Mouse (Mus musculus): ENCODE results near the gene Soga3. TPM values are rescaled to one million over a fixed set of nuclear protein-coding genes. Genes with fewer than 3 reads are reported as not detected.

Gene Soga3
- polyA plus RNA-seq, 1 experiment from 2014 or later: 7.7 TPM

- WGBS: 88% methylated on average over 2 of the region's 2 CpGs
- H3K36me3 ChIP-seq: no peaks in the 10 kb centered on the region
- no peak for ATAC-seq (ENCODE audit: insufficient number of reproducible peaks, insufficient read depth, low FRiP score, low TSS enrichment)
- H3K27me3 ChIP-seq: no peaks in the 10 kb centered on the region
- H3K4me1 ChIP-seq: no peaks in the 10 kb centered on the region
- H3K27ac ChIP-seq: no peak overlapping the region
- H3K9ac ChIP-seq: no peak overlapping the region
- no peaks in the 10 kb centered on the region for H3K9me3 ChIP-seq
- H3K4me3 ChIP-seq: no peak overlapping the region
- H3K4me2 ChIP-seq (replicated peaks): no peak overlapping the region
Observed at GRCm38 (mm10) chr10:29173778-29174177, 30.1 kb downstream of the Soga3 start.

GRCm38 (mm10) chr10:29175656-29176055 lies 32.0 kb downstream of the Soga3 start:
- Histone ChIP-seq H3K4me2 (replicated peaks) (no peak overlapping the region), H3K36me3 (no peaks in the 10 kb centered on the region), H3K4me1 (no peaks in the 10 kb centered on the region), H3K27me3 (no peaks in the 10 kb centered on the region), H3K9me3 (no peaks in the 10 kb centered on the region), H3K4me3 (no peak overlapping the region), H3K27ac (no peak overlapping the region), H3K9ac (no peak overlapping the region)
- no peak for ATAC-seq (ENCODE audit: insufficient number of reproducible peaks, insufficient read depth, low FRiP score, low TSS enrichment)
- 55% methylated on average over 3 of the region's 3 CpGs for WGBS

GRCm38 (mm10) chr10:29176881-29177280 lies 33.2 kb downstream of the Soga3 start:
- no peaks in the 10 kb centered on the region for H3K4me1 ChIP-seq
- no peak overlapping the region for H3K4me3 ChIP-seq
- no peak overlapping the region for H3K9ac ChIP-seq
- no peaks in the 10 kb centered on the region for H3K27me3 ChIP-seq
- H3K9me3 ChIP-seq: no peaks in the 10 kb centered on the region
- no peak overlapping the region for H3K4me2 ChIP-seq (replicated peaks)
- no peak overlapping the region for H3K27ac ChIP-seq
- WGBS: 85% methylated on average over 4 of the region's 4 CpGs
- ATAC-seq (ENCODE audit: insufficient number of reproducible peaks, insufficient read depth, low FRiP score, low TSS enrichment): no peak
- H3K36me3 ChIP-seq: no peaks in the 10 kb centered on the region

GRCm38 (mm10) chr10:29178003-29178402 lies 34.4 kb downstream of the Soga3 start:
- no peaks in the 10 kb centered on the region for H3K27me3 ChIP-seq
- H3K9ac ChIP-seq: no peak overlapping the region
- no peaks in the 10 kb centered on the region for H3K4me1 ChIP-seq
- 50% methylated on average over 2 of the region's 2 CpGs for WGBS
- H3K4me2 ChIP-seq (replicated peaks): no peak overlapping the region
- no peak for ATAC-seq (ENCODE audit: insufficient number of reproducible peaks, insufficient read depth, low FRiP score, low TSS enrichment)
- H3K27ac ChIP-seq: no peak overlapping the region
- H3K36me3 ChIP-seq: no peaks in the 10 kb centered on the region
- H3K4me3 ChIP-seq: no peak overlapping the region
- H3K9me3 ChIP-seq: no peaks in the 10 kb centered on the region

GRCm38 (mm10) chr10:29180210-29180609 lies 36.6 kb downstream of the Soga3 start:
- WGBS: 91% methylated on average over 3 of the region's 3 CpGs
- H3K4me1 ChIP-seq: no peaks in the 10 kb centered on the region
- H3K4me2 ChIP-seq (replicated peaks): no peak overlapping the region
- ATAC-seq (ENCODE audit: insufficient number of reproducible peaks, insufficient read depth, low FRiP score, low TSS enrichment): no peak
- H3K27me3 ChIP-seq: no peaks in the 10 kb centered on the region
- H3K4me3 ChIP-seq: no peak overlapping the region
- H3K9me3 ChIP-seq: no peaks in the 10 kb centered on the region
- no peak overlapping the region for H3K27ac ChIP-seq
- no peak overlapping the region for H3K9ac ChIP-seq
- H3K36me3 ChIP-seq: no peaks in the 10 kb centered on the region

GRCm38 (mm10) chr10:29181046-29181445 lies 37.4 kb downstream of the Soga3 start:
- Histone ChIP-seq H3K27ac (no peak overlapping the region), H3K9me3 (no peaks in the 10 kb centered on the region), H3K36me3 (no peaks in the 10 kb centered on the region), H3K4me3 (no peak overlapping the region), H3K4me1 (no peaks in the 10 kb centered on the region), H3K9ac (no peak overlapping the region), H3K4me2 (replicated peaks) (no peak overlapping the region), H3K27me3 (no peaks in the 10 kb centered on the region)
- ATAC-seq (ENCODE audit: insufficient number of reproducible peaks, insufficient read depth, low FRiP score, low TSS enrichment): no peak
- WGBS: 91% methylated on average over 2 of the region's 2 CpGs

GRCm38 (mm10) chr10:29193769-29194168 lies 50.1 kb downstream of the Soga3 start:
- no peak overlapping the region for H3K9ac ChIP-seq
- H3K4me1 ChIP-seq: no peaks in the 10 kb centered on the region
- no peak overlapping the region for H3K4me3 ChIP-seq
- H3K27ac ChIP-seq: no peak overlapping the region
- ATAC-seq (ENCODE audit: insufficient number of reproducible peaks, insufficient read depth, low FRiP score, low TSS enrichment): no peak
- no peak overlapping the region for H3K4me2 ChIP-seq (replicated peaks)
- no peaks in the 10 kb centered on the region for H3K27me3 ChIP-seq
- peaks cover 8% of the 10 kb centered on the region; the same call in 1 of the 2 replicates for H3K9me3 ChIP-seq
- H3K36me3 ChIP-seq: peaks cover 8% of the 10 kb centered on the region; the same call in 1 of the 2 replicates

GRCm38 (mm10) chr10:29196811-29197210 lies 53.2 kb downstream of the Soga3 start:
- no peak overlapping the region for H3K4me3 ChIP-seq
- H3K36me3 ChIP-seq: peaks cover 8% of the 10 kb centered on the region; the same call in 1 of the 2 replicates
- WGBS: 95% methylated on average over 33 of the region's 33 CpGs
- ATAC-seq (ENCODE audit: insufficient number of reproducible peaks, insufficient read depth, low FRiP score, low TSS enrichment): no peak
- no peak overlapping the region for H3K9ac ChIP-seq
- peaks cover 8% of the 10 kb centered on the region; the same call in 1 of the 2 replicates for H3K9me3 ChIP-seq
- no peak overlapping the region for H3K4me2 ChIP-seq (replicated peaks)
- no peaks in the 10 kb centered on the region for H3K4me1 ChIP-seq
- H3K27me3 ChIP-seq: no peaks in the 10 kb centered on the region
- H3K27ac ChIP-seq: no peak overlapping the region

GRCm38 (mm10) chr10:29198642-29199041 lies 55.0 kb downstream of the Soga3 start, which contains the start of gene Gm49353:
TSS of gene Gm49353 (plus strand) at chr10:29198954.
- no peak for ATAC-seq (ENCODE audit: insufficient number of reproducible peaks, insufficient read depth, low FRiP score, low TSS enrichment)
- Histone ChIP-seq H3K4me3 (no peak within 1 kb of the TSS), H3K27me3 (no peaks in the 10 kb centered on the region), H3K4me1 (no peaks in the 10 kb centered on the region), H3K36me3 (peaks cover 8% of the 10 kb centered on the region; the same call in 1 of the 2 replicates), H3K9ac (no peak within 1 kb of the TSS), H3K4me2 (replicated peaks) (no peak within 1 kb of the TSS), H3K27ac (no peak within 1 kb of the TSS), H3K9me3 (peaks cover 8% of the 10 kb centered on the region; the same call in 1 of the 2 replicates)
- 91% methylated on average over 7 of the region's 7 CpGs for WGBS

GRCm38 (mm10) chr10:29199835-29200234 lies 56.2 kb downstream of the Soga3 start:
- Histone ChIP-seq H3K36me3 (peaks cover 8% of the 10 kb centered on the region; the same call in 1 of the 2 replicates), H3K4me1 (no peaks in the 10 kb centered on the region), H3K4me2 (replicated peaks) (no peak overlapping the region), H3K4me3 (no peak overlapping the region), H3K9ac (no peak overlapping the region), H3K9me3 (peaks cover 8% of the 10 kb centered on the region; the same call in 1 of the 2 replicates), H3K27ac (no peak overlapping the region), H3K27me3 (no peaks in the 10 kb centered on the region)
- ATAC-seq (ENCODE audit: insufficient number of reproducible peaks, insufficient read depth, low FRiP score, low TSS enrichment): no peak
- WGBS: 72% methylated on average over 3 of the region's 3 CpGs

- H3K9me3 ChIP-seq: peaks cover 8% of the 10 kb centered on the region; the same call in 1 of the 2 replicates
- 83% methylated on average over 1 of the region's 1 CpGs for WGBS
- no peak for ATAC-seq (ENCODE audit: insufficient number of reproducible peaks, insufficient read depth, low FRiP score, low TSS enrichment)
- H3K9ac ChIP-seq: no peak overlapping the region
- H3K36me3 ChIP-seq: peaks cover 8% of the 10 kb centered on the region; the same call in 1 of the 2 replicates
- H3K4me3 ChIP-seq: no peak overlapping the region
- H3K27me3 ChIP-seq: no peaks in the 10 kb centered on the region
- no peak overlapping the region for H3K27ac ChIP-seq
- no peaks in the 10 kb centered on the region for H3K4me1 ChIP-seq
- no peak overlapping the region for H3K4me2 ChIP-seq (replicated peaks)
Observed at GRCm38 (mm10) chr10:29200609-29201008, 57.0 kb downstream of the Soga3 start.

GRCm38 (mm10) chr10:29206730-29207129 lies 63.1 kb downstream of the Soga3 start:
- no peaks in the 10 kb centered on the region for H3K27me3 ChIP-seq
- H3K4me1 ChIP-seq: 0 out of 2 replicates have a peak, but pooled peaks cover 5% of the 10 kb centered on the region
- no peak for ATAC-seq (ENCODE audit: insufficient number of reproducible peaks, insufficient read depth, low FRiP score, low TSS enrichment)
- H3K27ac ChIP-seq: no peak overlapping the region
- H3K4me2 ChIP-seq (replicated peaks): no peak overlapping the region
- H3K4me3 ChIP-seq: no peak overlapping the region
- no peak overlapping the region for H3K9ac ChIP-seq
- no peaks in the 10 kb centered on the region for H3K36me3 ChIP-seq
- no peaks in the 10 kb centered on the region for H3K9me3 ChIP-seq

- no peak overlapping the region for H3K27ac ChIP-seq
- 33% methylated on average over 3 of the region's 3 CpGs for WGBS
- H3K4me1 ChIP-seq: 0 out of 2 replicates have a peak, but pooled peaks cover 5% of the 10 kb centered on the region
- no peaks in the 10 kb centered on the region for H3K9me3 ChIP-seq
- no peaks in the 10 kb centered on the region for H3K36me3 ChIP-seq
- H3K4me3 ChIP-seq: no peak overlapping the region
- ATAC-seq (ENCODE audit: insufficient number of reproducible peaks, insufficient read depth, low FRiP score, low TSS enrichment): no peak
- H3K4me2 ChIP-seq (replicated peaks): no peak overlapping the region
- H3K9ac ChIP-seq: no peak overlapping the region
- H3K27me3 ChIP-seq: no peaks in the 10 kb centered on the region
Observed at GRCm38 (mm10) chr10:29208735-29209134, 65.1 kb downstream of the Soga3 start.

Measured in embryonic facial prominence, embryonic 12.5 days (tissue).